Mouse (Mus musculus) brain, embryonic 14.5 days (tissue): ENCODE data around the gene Mtus2.

Source experiments
- CTCF ChIP-seq: fragments of 200-500 bp; IDR thresholded peaks from 2 replicates; pipeline ENCODE4 v1.5.1; 2012; ENCODE audit warnings: inconsistent platforms, mild to moderate bottlenecking, moderate library complexity, borderline replicate concordance; ENCODE audit not compliant: insufficient read depth, insufficient read length; ENCODE audit errors: extremely low read depth
- POLR2A ChIP-seq: fragments of 200-500 bp; IDR thresholded peaks from 2 replicates; pipeline ENCODE4 v1.6.1; 2012; ENCODE audit warnings: mild to moderate bottlenecking, inconsistent platforms, borderline replicate concordance; ENCODE audit not compliant: poor library complexity, insufficient read depth, insufficient read length, severe bottlenecking; ENCODE audit errors: extremely low read depth

DNA sequence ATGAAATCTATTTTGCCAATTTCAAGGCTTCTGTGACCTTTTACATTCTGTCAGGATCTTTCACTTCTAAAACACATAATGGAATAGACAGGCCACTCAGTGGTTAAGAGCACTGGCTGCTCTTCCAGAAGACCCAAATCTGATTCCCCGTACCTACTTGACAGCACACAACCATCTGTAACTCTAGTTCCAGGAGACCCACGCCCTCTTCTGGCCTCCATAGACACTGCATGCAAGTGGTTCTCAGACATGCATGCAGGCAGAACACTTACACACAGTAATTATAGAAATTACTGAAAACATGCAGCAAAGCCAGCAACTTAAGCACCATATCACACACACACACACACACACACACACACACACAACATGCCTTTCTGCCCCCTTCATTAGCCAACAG is 355.3 kb downstream of the Mtus2 start:
- TF ChIP-seq CTCF (no peak), POLR2A (no peak)
